Mouse (Mus musculus) ovary, postnatal 10 days (tissue): ENCODE measurements around the gene Myh11.

Experiments
- DNase-seq: peaks from one replicate; pipeline ENCODE4 v3.0.0; 2022; ENCODE audit warnings: low spot score

Myh11 gene

DNA sequence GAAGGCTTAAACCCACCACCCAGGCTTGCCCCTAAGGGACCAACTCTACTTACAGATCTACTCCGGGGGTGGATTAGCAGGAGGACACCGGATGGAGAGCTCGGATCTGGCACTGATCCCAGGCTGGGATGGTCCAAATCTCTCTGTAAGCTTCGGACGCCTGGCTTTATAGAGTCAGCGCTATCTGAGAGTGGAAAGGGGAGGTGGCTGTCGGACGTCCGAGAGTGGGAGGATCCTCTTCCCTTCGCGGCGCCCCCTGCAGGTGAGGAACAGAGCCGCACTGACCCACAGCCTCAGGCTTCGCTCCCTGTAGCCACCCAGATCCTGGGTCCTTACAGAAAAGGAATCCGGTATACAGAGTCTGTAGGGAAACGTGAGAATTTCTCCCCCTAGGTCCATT is at the start of gene Myh11:
Gene Myh11, minus strand, starts transcription at position 150 of the 400 bp plus-strand sequence.
- DNase-seq, result peak; percentile 52

DNA sequence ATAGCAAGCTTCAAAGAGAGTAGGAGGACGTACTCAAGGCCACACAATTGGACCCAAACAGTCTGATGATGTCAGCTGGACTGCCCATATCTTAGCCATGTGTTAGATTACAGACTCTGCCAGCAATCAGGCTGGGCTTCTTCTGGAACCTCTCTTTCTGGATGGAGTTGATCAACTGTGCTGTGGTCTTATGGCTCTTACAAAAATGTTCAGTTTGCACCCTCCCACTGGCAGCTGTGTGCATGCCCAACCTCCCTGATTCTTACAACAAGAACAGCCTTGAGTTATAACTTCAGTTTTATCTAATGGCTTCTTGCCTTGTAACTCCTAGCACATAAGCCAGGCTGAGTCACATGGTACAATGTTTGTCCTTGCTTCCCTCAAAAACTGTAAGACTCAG is 37.0 kb upstream of the Myh11 start:
- no peak for DNase-seq

- no peak for DNase-seq
These were observed 29.3 kb upstream of the Myh11 start for GRCm38 (mm10) chr16:14320494-14320893.

GRCm38 (mm10) chr16:14319681-14320080 is 28.5 kb upstream of the Myh11 start:
- DNase-seq, result no peak

- peak; percentile 88 for DNase-seq
These were observed 26.0 kb upstream of the Myh11 start, which contains the start of gene Fopnl for GRCm38 (mm10) chr16:14316884-14317876. Gene Fopnl, minus strand, starts transcription at chr16:14317405.

DNA sequence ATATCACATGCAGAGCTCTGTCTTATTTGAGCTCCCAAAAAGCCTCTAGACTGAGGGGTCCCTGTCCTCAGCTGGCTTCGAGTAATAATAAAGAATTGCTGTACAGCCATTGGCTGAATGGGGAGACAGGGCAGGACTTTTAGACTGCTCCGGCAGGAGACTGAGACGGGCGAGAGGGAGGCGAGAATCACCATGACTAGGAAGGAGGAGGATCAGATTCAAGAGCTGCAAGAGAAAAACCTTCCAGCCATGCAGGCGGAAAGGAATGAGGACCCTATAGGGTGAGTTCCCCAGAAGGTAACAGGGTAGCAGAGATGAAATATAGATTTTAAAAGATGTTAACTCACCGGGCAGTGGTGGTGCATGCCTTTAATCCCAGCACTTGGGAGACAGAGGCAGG is 21.7 kb upstream of the Myh11 start:
- no peak for DNase-seq

- DNase-seq, result no peak
These were observed 20.2 kb upstream of the Myh11 start for GRCm38 (mm10) chr16:14311371-14311770.

DNA sequence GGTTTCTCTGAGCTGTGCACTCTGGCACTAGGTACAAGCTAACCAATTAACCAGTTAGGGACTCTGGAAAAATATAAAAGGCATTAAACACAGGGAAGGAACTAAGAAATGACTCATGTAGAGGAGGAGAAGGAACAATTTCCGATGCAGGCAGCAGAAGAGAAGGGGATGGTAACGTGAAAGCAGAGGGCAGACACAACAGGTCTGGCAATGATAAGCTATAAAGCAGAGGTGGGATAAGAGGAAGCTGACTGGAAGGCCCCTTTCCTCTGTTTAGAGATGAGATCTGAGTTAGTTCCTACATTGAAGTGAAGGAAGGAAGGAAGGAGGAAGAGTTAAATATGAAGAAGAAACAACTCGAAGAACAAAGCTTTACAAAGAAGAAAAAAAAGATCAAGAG is 18.7 kb upstream of the Myh11 start:
- DNase-seq, result no peak

DNA sequence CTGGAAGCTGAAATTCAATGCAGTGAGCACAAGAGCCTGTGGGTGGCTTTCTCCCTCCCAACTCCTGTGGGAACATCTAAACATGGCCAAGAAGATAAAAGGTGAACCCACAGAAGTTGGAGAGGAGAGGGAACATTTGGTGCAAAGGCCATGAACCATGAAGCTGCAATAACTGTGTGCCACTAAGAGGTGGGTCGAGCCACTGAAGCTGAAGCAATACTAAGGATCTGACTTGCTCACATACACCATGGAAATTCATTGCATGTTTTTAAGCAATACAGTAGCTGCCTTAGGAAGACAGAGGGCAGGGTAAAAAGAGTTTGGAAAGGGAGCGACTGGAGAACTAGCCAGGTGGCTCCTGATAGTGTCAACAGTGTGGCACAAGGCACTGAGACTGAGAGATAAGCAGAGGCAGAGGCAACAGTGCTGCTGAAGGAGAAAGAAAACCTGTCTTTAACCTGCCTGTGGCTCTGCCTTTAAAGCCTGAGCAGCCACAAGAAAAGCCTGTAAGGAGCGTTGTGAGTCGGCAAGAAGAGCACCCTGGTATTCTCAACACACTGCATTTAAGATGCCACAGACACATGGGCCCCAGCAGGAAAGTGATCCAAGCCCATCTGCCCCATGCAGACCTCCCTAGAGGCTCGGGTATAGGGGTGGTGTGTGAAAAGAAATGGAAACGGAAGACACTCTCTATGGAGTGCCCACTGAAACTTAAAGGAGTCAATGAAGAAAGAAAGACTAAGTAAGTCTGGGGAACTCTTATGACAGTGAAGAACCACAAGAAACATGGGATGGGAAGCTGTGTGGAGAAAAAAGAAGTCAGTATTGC is 17.3 kb upstream of the Myh11 start:
- DNase-seq, result no peak

DNA sequence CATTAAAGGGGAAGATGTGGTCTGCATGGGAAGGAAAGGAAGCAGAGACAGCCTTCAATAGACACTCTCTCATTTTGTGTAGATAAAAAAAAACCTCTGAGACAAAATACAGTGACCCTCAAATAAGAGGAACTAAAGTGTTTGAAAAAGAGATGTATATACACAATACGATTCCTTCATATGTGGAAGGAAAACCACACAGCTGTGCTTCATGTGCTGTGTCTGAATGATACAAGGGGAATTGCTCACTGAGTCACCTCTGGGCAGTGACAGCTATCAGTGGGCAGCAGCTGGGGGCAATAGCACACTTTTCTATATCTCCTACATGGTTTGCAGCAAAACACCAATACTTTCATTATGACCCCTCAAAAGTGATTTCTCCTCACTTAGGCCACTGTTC is 16.2 kb upstream of the Myh11 start:
- no peak for DNase-seq

DNA sequence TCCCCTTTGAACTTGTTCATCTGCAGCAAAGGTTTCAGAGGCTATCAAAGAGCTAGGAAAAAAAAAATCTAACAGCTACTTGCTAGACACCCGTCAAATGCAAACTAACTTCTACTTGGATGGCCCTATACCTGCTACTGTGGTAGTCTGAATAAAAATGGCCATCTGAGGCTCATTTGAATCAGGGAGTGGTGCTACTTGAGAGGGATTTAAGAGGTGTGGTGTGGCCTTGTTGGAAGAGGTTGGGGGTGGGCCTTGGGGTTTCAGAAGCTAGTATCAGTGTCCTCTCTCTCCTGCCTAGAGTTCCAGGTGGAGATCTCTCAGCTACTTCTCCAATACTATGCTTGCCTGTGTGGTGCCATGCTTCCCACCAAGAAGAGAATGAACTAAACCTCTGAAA is 15.3 kb upstream of the Myh11 start:
- no peak for DNase-seq

DNA sequence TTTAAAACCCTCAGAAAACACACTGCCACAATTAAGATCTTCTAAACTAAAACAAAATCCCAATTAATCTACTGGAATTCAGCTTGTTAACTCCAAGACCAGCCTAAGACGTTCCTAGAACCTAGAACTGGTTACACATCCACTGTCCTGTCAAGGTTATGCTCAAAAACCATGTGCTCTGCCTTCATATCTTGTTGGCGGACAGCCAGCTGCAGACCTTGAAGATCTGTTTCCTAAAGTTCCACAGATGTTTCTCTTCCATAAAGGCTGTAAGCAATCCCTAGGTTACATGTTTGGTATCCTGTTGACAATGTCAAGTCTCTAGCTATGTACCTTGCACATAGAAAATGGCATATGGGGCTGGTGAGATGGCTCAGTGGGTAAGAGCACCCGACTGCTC is 13.6 kb upstream of the Myh11 start:
- DNase-seq, result no peak

- DNase-seq, result no peak
These were observed 12.5 kb upstream of the Myh11 start for GRCm38 (mm10) chr16:14303676-14304075.

DNA sequence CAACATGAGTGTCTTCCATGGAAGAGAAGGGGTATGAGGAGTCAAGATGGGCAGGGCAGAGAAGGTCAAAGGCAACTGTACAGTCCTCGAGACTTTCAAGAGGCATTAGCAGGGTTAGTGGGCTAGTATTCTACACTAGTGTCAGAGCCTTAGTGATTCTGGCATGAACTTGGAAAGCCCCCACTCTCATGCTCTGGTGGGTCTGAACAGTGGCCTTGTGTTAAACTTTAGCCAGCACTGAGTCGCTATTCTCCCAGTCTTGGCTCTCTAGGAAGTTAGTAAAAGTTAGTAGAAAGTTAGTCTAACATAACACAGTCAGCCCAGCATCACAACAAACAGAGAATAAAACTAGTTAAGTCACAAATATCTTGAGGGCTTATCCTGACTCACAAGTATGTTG is 12.0 kb upstream of the Myh11 start:
- no peak for DNase-seq

GRCm38 (mm10) chr16:14298461-14298860 is 7.3 kb upstream of the Myh11 start:
- no peak for DNase-seq

- DNase-seq, result no peak
These were observed 6.6 kb upstream of the Myh11 start for GRCm38 (mm10) chr16:14297746-14298145.

- DNase-seq, result no peak
These were observed 6.0 kb upstream of the Myh11 start for GRCm38 (mm10) chr16:14297137-14297536.

- DNase-seq, result no peak
These were observed 5.5 kb upstream of the Myh11 start for GRCm38 (mm10) chr16:14296544-14297124.

DNA sequence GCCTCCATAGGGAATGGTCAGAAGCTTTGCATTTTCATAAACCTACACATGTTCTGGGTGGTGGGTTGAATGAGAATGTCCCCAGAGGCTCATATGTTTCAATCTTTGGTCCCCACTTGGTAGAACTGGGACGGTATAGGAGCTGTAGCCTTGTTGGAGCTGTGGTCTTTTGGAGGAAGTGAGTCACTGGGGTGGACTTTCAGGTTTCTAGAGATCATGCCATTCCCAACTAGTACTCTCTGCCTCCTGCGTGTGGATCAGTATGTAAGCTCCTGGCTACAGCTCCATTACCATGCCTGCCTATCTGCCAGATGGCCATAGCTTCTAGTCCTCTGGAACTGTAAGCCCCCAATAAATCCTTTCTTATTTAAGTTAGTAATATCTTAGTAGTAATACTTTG is 4.1 kb upstream of the Myh11 start:
- DNase-seq, result no peak

DNA sequence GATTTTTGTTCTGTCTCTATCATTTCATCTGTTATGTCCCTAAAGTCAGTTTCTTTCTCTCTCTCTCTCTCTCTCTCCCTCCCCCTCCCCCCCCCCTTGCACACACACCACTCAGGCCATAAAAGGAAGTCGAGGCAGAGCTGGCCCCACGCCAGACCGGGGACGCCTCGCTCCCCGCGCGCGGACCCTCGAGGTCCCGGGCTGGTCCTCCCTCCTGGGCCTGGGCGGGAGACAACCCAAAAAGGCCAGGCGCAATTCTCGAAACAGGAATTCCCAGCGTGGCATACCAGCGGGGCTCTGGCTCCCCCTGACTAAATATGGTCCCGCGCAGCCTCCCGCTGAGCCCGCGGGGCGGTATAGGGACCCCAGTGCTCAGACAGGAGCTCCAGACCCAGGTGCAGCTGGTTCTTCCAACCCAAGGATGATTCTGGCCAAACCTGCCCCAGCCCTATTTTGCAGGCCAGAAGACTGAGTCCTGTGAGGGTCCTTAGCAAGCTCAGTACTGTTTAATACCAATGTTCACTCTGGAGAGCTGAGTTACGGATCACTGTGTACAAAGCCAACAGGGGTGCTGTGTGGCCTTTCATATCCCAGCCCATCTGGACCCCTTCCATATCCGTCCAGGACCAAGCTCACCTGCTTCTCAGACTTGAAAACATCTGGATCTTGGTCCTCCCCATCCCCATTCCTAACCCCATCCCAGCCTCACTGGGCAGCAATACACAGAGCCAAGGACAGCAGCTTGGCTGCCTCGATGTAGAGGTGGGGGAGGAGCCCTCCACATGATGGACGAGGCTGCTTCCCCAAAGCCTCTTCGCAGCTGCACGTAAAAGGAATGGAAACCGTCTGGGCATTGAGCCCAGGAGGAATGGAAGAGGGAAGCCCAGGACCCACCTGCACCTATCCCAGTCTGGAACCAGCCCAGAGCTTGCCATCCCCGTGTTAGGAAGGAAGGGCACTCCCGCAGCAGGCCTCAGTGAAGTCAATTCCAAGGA is 1.3 kb upstream of the Myh11 start:
- DNase-seq, result no peak

DNA sequence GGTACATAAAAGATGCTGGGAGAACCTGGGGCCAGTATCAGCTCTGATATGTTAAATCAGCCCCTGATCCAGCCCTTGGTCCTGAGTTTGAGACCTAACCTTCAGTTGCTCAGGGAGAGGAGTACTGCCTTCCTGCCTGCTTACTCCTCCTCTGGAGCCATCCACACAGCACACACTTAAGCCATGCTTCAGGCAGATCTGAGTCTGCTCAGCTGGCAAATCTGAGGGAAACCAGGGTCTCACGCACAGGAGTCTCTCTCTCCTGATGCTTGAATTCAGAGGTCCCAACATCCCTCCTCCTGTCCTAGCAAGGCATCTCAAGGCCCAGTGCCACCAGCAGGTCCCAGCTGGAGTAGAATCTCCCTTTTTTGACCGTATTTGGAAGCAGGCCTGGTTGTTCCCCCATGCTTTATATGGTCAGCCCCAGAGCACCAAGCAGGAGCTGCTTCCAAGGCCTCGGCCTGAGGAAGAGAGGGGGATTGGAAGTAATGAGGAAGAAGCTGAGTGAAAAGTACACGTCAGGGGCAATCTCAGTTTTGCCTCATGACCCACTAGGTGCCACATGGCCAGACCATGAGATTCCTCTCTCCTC is 18.7 kb downstream of the Myh11 start:
- DNase-seq, result no peak
